Mouse (Mus musculus) heart, postnatal 14 days (tissue): ENCODE measurements around the gene Pck2. TPM values are rescaled to one million over a fixed set of nuclear protein-coding genes. Genes with fewer than 3 reads are reported as not detected.
A peak's percentile ranks its signal among the peaks of the same experiment; 100 is the strongest.

Experiments
- DNase-seq, 2 experiments: peaks; one replicate each; pipeline ENCODE4 v3.0.0; 2021 to 2022
- intact Hi-C: fragments of 180-260 bp; cut with DNase I; formaldehyde crosslinking; loops from one replicate; pipeline ENCODE4 v1.15.1; 2025
- total RNA-seq, 2 experiments: library from RNA; stranded (reverse); gene quantifications; 2 replicates each; pipeline ENCODE4 v1.2.3; 2021

Gene Pck2
- total RNA-seq, 2 experiments from 2014 or later, result 17.7 to 23.0 TPM

- intact Hi-C loops, result no loop called here
- DNase-seq, result no peak
Measured at GRCm38 (mm10) chr14:55524062-55524461, 16.0 kb upstream of the Pck2 start.

DNA sequence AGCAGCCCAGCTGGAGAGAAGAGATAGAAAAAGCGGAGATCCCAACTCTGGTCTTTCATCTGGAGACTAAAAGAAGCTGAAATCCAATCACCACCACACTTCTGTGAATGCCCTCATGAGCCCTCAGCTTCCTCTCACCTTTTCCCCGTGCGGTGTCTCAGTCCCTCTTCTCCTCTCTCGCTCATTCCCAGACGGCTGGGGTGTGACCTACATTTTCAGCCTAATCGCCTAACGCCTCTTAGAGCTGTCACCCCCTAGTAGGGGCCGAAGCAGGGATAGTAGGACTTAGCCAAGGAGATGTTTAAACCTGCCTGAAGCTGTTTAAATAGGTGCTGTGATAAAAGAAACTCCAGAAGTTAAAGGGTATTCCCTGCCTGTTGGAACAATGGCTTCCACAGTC, 15.3 kb upstream of the Pck2 start, which contains the start of gene Nrl:
Nrl (minus strand) TSS at position 197 of the 400 bp plus-strand sequence.
- intact Hi-C loops, result no loop called here
- no peak for DNase-seq

GRCm38 (mm10) chr14:55526674-55527073, 13.4 kb upstream of the Pck2 start:
- intact Hi-C loops, result no loop called here
- no peak for DNase-seq

DNA sequence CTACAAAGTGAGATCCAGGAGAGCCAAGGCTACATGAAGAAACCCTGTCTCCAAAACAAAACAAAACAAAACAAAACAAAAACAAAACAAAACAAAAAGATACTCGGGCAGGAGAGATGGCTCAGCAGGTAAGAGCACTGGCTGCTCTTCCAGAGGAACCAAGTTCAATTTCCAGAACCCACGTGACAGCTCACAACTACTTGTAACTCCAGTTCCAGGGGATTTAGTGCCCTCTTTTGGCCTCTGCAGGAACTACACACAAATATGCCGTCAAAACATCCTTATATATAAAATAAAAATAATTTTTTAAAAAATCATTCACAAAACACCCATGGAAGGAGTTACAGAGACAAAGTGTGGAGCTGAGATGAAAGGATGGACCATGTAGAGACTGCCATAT, 12.1 kb upstream of the Pck2 start:
- DNase-seq, result peak in 1 of 2 experiments; percentile 31
- intact Hi-C loops, result loop anchor here (2.0 kb wide), 1 partner anchor 31 kb away; no protein-coding TSS in a partner anchor

DNA sequence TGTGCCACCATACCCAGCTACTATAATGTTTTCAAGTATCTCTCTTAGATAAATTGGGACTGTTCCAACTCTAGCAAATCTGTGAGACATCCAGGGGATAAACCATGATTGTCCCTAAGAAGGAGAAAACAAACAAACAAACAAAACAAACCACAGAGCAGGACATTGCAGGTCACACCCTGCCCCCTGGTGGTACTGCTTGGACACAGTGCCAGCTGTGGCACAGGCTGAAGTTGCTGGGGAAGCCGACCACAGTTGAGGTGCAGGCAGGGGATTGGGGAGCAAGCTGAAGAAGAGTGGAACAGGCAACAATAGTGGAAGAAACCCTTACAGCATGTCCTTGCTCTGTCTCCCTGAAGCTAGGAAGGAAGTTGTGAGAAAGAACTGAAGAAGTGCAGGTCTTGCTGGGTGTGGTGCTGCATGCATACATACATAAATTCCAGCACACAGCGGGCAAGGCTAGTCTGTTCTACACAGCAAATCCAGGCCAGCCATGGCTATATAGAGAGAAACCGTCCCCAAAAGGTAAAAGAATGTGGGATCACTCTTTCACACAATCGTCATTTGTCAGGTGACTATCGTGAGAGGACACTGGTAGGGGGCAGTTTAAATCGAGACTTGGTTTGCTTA, 3.8 kb upstream of the Pck2 start:
- peak; percentile 46 to 65 for DNase-seq
- intact Hi-C loops, result loop anchor here (1.0 to 10.0 kb wide), 3 partner anchors 40 to 421 kb away; partner anchors contain the start of gene Jph4

- peak; percentile 88 to 91 for DNase-seq
- intact Hi-C loops, result loop anchor here (2.0 kb wide), 1 partner anchor 16 kb away; no protein-coding TSS in a partner anchor
Measured at GRCm38 (mm10) chr14:55540787-55541321, 788 bp downstream of the Pck2 start.

DNA sequence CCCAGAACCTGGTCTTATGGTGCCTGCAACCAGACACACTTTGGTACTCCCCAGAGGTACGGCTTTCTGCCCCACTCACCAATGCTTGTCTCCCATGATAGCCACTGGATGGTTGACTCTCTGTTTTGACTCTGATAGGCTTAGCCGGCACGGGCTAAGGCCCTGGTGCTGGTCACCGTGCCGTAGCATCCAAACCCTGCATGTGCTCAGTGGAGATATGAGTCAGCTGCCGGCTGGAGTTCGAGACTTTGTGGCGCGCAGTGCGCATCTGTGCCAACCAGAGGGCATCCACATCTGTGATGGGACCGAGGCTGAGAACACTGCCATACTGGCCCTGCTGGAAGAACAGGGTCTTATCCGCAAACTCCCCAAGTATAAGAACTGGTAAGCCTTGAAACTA, 2.2 kb downstream of the Pck2 start:
- intact Hi-C loops, result no loop called here
- no peak for DNase-seq

- DNase-seq, result no peak
- intact Hi-C loops, result no loop called here
Measured at GRCm38 (mm10) chr14:55544334-55544733, 4.3 kb downstream of the Pck2 start.

DNA sequence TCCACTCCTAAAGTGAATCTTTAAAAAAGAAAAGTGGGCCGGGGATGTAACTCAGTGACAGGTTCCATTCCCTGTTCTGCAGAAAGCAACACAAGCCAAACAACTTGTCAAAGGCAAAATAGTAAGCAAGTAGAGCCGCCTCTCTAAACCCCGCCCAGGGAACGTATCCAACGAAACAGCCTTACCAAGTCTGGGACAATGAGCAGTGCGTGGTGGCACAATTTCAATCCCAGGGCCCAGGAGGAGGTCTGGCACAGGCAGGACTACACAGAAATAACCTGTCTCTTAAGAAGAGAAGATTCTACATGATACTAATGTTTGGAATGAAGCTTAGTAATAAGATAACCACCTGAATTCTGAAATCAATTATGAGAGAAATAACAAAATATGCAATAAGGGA, 10.1 kb downstream of the Pck2 start:
- DNase-seq, result no peak
- intact Hi-C loops, result no loop called here

DNA sequence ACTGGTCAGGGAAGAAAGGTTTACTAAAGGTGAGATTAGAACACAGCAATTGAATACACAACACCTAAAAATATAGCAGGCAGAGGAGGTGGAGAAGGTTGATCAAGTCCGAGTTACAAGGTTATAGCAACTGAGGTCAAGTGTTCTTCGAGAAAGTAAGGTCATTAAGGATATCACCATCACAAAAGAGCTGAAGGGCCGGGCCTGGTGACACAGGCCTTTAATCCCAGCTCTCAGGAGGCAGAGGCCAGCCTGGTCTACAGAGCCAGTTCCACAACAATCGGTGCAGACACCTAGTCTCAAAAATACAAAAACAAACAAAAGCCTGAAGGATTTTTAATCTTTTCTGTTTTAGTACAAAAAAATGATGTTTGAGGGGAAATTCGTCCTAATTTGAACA, 11.3 kb downstream of the Pck2 start:
- DNase-seq, result no peak
- intact Hi-C loops, result no loop called here

DNA sequence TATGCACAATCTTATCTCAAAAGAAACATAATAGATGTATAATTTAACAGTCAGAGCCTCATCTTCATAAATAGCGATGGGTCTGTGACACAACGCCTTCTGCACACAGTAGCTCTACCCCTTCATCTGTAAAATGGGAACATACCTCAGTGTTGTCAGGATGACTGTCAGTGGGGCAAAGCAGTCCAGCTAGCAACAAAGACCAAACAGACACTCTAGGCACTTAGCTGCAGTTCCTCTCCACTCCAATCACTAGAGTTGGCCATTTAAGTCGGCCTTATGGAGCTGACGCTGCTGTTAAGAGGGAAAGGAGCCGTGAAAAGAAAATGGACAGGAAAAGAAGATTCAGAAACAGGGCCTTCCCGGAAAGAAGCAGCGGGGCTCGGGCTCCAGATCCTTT, 11.7 kb downstream of the Pck2 start:
- intact Hi-C loops, result no loop called here

DNA sequence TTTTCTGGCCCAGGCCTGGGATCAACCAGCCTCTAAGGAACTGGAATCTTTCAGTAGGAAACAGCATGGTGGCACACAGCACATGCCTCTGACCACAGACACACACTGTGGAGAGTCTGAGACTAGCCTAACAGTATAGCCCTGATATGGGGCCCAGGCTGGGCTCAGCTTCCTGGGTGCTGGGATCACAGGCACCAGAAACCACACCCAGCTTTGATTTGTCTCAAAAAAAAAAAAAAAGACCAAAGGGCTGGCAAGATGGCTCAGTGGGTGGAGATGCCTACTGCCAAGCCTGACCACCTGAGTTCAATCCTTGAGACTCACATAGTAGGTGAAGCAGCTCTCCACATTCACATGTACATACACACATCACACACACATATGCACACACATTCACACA, 14.6 kb downstream of the Pck2 start:
- no peak for DNase-seq
- intact Hi-C loops, result no loop called here

More for the DNA sequence above, 11.7 kb downstream of the Pck2 start:
- no peak for DNase-seq

GRCm38 (mm10) chr14:55555788-55556187, 15.7 kb downstream of the Pck2 start:
- DNase-seq, result no peak
- intact Hi-C loops, result loop anchor here (2.0 kb wide), 1 partner anchor 15 kb away; the partner anchor contains the start of gene Pck2

DNA sequence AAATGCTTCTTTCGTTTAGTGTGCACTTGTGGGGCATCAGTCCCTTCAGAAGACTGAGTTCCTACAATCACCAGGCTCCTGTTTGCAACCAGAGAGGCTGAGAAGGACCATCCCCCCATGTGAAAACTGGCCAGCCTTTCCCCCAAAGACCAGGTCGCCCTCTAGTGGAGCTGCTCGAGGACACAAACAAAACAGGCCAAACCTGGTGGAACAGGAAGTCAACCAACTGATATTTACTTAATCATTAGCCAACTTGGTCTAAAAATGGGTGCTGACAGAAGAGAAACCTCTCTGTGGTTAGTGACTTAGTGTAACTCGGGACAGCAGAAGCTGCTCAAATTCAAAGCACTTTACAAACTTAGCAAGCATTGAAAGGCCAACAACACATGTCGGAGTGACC, 16.9 kb downstream of the Pck2 start:
- DNase-seq, result peak; percentile 82 to 89
- intact Hi-C loops, result loop anchor here (1.0 to 2.0 kb wide), 2 partner anchors 16 to 61 kb away; partner anchors contain the start of gene Pck2

DNA sequence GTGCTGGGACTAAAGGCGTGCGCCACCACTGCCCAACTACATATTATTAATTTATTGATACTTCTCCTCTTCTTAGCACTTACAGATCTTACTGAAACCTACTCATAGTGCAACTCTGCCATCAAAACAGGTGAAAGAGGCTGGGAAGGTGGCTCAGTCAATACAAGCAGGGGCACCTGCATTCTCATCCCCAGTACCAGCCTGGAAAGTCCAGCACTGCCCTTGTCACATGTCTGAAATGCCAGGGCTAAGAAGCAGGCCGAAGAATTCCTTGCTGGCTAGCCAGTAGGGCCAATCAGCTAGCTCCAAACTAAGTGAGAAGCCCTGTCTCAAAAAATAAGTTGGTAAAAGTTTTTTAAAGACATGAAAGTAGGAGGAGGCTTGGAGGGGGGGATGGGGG, 17.5 kb downstream of the Pck2 start:
- no peak for DNase-seq
- intact Hi-C loops, result loop anchor here (1.0 to 2.0 kb wide), 2 partner anchors 17 to 61 kb away; partner anchors contain the start of gene Pck2

GRCm38 (mm10) chr14:55558740-55559448, 18.8 kb downstream of the Pck2 start:
- no peak for DNase-seq
- intact Hi-C loops, result no loop called here

GRCm38 (mm10) chr14:55559799-55560201, 19.7 kb downstream of the Pck2 start, which contains the start of gene Dcaf11:
Dcaf11 (plus strand) TSS chr14:55560006.
- peak; percentile 90 for DNase-seq
- intact Hi-C loops, result loop anchor here (5.0 kb wide), 1 partner anchor 43 kb away; the partner anchor contains the start of gene Irf9

DNA sequence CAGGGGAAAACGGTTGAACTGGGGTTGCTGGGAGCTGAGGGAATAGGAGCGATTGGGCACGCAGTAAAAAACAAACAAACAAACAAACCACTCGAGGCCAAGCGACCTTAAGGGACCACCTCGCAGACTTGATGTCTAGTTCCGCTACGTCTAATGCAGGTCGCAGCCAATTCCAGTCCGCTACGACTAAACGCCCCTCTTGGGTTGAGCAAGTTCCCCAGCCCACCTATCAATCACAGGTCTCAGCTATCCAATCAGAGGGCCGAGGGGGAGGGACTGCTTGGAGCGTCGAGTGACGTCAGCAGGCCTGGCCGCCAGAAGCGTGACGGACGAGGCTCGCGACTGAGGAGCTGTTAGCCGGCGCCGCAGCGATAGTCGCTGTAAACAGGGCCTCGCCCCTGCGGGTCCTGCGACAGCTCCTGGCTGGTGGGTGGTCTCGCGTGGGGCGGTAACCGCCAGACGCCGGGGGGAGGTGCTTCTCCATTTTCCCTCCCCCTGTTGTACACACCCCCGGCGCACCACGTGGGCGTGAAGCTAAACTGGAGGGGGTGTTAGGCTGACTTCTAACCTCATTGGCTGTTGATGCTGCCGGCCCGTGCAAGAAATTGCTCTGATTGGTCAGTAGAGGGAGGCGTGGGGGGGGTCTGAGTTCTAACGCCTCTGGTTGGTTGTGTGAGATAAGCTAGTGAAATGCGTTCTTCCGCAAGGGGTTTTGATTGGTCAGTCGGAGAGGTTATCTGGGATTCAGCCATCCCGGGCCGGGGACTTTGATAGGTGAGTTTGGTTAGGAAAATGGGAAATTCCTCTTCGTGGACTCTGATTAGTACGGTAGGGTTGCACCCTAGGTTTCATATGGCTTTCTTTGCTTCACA, 20.4 kb downstream of the Pck2 start, which contains the start of gene A730061H03Rik:
A730061H03Rik (minus strand) TSS at position 205 of the 872 bp plus-strand sequence.
- intact Hi-C loops, result loop anchor here (5.0 kb wide), 1 partner anchor 42 kb away; the partner anchor contains the start of gene Irf9

DNA sequence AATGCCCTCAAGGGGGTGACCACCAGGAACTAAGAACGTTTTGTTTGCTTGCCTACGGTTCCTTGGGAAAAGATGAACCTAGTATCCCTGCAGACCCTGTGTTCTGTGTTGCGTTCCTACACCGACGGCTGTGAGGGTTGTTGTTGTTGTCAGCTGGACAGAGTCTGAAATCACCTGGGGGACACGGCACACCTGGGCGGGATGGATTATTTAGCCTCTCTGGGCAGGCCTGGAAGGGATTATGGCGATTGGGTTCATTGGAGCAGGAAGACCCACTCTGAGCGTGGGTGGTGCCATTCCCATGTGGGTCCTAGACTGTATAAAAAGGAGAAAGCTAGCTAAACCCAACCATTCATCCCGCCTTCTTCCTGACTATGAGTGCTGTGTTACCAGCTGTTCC, 21.8 kb downstream of the Pck2 start:
- intact Hi-C loops, result loop anchor here (5.0 kb wide), 1 partner anchor 40 kb away; the partner anchor contains the start of gene Irf9
- DNase-seq, result no peak

More for the DNA sequence above, 20.4 kb downstream of the Pck2 start, which contains the start of gene A730061H03Rik:
- peak; percentile 95 to 96 for DNase-seq

GRCm38 (mm10) chr14:55563249-55563648, 23.2 kb downstream of the Pck2 start:
- intact Hi-C loops, result loop anchor here (5.0 kb wide), 1 partner anchor 39 kb away; the partner anchor contains the start of gene Irf9
- DNase-seq, result no peak
